Mouse (Mus musculus) testis, adult 2 months (tissue): ENCODE measurements around the gene Tmbim6. TPM values are rescaled to one million over a fixed set of nuclear protein-coding genes. Genes with fewer than 3 reads are reported as not detected.

Experiments used
- H3K27ac ChIP-seq: fragments of 200-500 bp; 2 replicates; pipeline ENCODE4 v1.5.1; 2012; ENCODE audit warnings: low read depth, low read length; ENCODE audit not compliant: control insufficient read depth, insufficient read depth
- H3K27me3 ChIP-seq: fragments of 200-500 bp; 2 replicates; pipeline ENCODE4 v1.6.1; 2012; ENCODE audit warnings: mild to moderate bottlenecking, low read length, moderate library complexity; ENCODE audit not compliant: control insufficient read depth, insufficient read depth
- H3K36me3 ChIP-seq: fragments of 200-500 bp; 2 replicates; pipeline ENCODE4 v1.6.1; 2012; ENCODE audit warnings: mild to moderate bottlenecking, low read length; ENCODE audit not compliant: control insufficient read depth, insufficient read depth
- H3K4me1 ChIP-seq: fragments of 200-500 bp; 2 replicates; pipeline ENCODE4 v1.6.1; 2012; ENCODE audit warnings: low read length; ENCODE audit not compliant: control insufficient read depth, insufficient read depth
- H3K4me3 ChIP-seq: fragments of 200-500 bp; 2 replicates; pipeline ENCODE4 v1.5.1; 2012; ENCODE audit warnings: low read depth, mild to moderate bottlenecking, low read length, moderate library complexity, mixed read lengths; ENCODE audit not compliant: control insufficient read depth
- CTCF ChIP-seq: fragments of 200-500 bp; IDR thresholded peaks from 2 replicates; pipeline ENCODE4 v1.5.1; 2012; ENCODE audit warnings: low read depth, mild to moderate bottlenecking, inconsistent platforms, low read length, moderate library complexity; ENCODE audit not compliant: control insufficient read depth, insufficient read depth, insufficient replicate concordance
- POLR2A ChIP-seq: fragments of 200-500 bp; IDR thresholded peaks from 2 replicates; pipeline ENCODE4 v1.6.1; 2012; ENCODE audit warnings: low read depth, mild to moderate bottlenecking, inconsistent platforms, low read length, moderate library complexity; ENCODE audit not compliant: control insufficient read depth
- polyA plus RNA-seq: library from polyadenylated mRNA; depleted of rRNA; stranded (reverse); fragments of >200 nt; gene quantifications from 2 replicates; pipeline ENCODE4 v1.2.3, GENCODE M21; 2012

The Tmbim6 gene
- polyA plus RNA-seq, 1 experiment: 786 TPM

GRCm38 (mm10) chr15:99411747-99412146 lies 19.1 kb downstream of the Tmbim6 start:
- peak overlapping the region; percentile 15; the same call in 1 of the 2 replicates for H3K4me3 ChIP-seq
- peaks cover 2% of the 10 kb centered on the region; the same call in 1 of the 2 replicates for H3K36me3 ChIP-seq
- H3K27me3 ChIP-seq: no peaks in the 10 kb centered on the region
- peaks cover 12% of the 10 kb centered on the region for H3K4me1 ChIP-seq
- no peak for TF ChIP-seq POLR2A
- TF ChIP-seq CTCF: no peak
- no peak overlapping the region for H3K27ac ChIP-seq

- TF ChIP-seq CTCF (peak; percentile 9; the same call in 1 of the 2 replicates), POLR2A (no peak)
- H3K36me3 ChIP-seq: no peaks in the 10 kb centered on the region
- peaks cover 18% of the 10 kb centered on the region for H3K4me1 ChIP-seq
- no peak overlapping the region for H3K27ac ChIP-seq
- H3K4me3 ChIP-seq: no peak overlapping the region
- H3K27me3 ChIP-seq: no peaks in the 10 kb centered on the region
Measured at GRCm38 (mm10) chr15:99415793-99416192, 23.1 kb downstream of the Tmbim6 start.

- no peaks in the 10 kb centered on the region for H3K27me3 ChIP-seq
- TF ChIP-seq CTCF (peak; percentile 99), POLR2A (no peak)
- H3K4me1 ChIP-seq: peaks cover 21% of the 10 kb centered on the region
- H3K36me3 ChIP-seq: no peaks in the 10 kb centered on the region
- peak overlapping the region; percentile 36 for H3K4me3 ChIP-seq
- no peak overlapping the region for H3K27ac ChIP-seq
Measured at GRCm38 (mm10) chr15:99416348-99416882, 23.7 kb downstream of the Tmbim6 start.

- Histone ChIP-seq H3K4me1 (peaks cover 20% of the 10 kb centered on the region), H3K27me3 (no peaks in the 10 kb centered on the region), H3K36me3 (no peaks in the 10 kb centered on the region), H3K4me3 (no peak overlapping the region), H3K27ac (no peak overlapping the region)
- no peak for TF ChIP-seq POLR2A
- no peak for TF ChIP-seq CTCF
Measured at GRCm38 (mm10) chr15:99416957-99417356, 24.3 kb downstream of the Tmbim6 start.

- no peak overlapping the region; the same call in 1 of the 2 replicates for H3K4me3 ChIP-seq
Measured at GRCm38 (mm10) chr15:99417692-99418271, 25.1 kb downstream of the Tmbim6 start.

GRCm38 (mm10) chr15:99420101-99420500 lies 27.4 kb downstream of the Tmbim6 start:
- H3K4me1 ChIP-seq: peaks cover 19% of the 10 kb centered on the region
- H3K4me3 ChIP-seq: peak overlapping the region; percentile 90; the same call in 1 of the 2 replicates
- H3K27ac ChIP-seq: no peak overlapping the region
- H3K27me3 ChIP-seq: no peaks in the 10 kb centered on the region
- TF ChIP-seq POLR2A (no peak), CTCF (no peak)
- no peaks in the 10 kb centered on the region for H3K36me3 ChIP-seq

More at GRCm38 (mm10) chr15:99417692-99418271, 25.1 kb downstream of the Tmbim6 start:
- H3K27me3 ChIP-seq: no peaks in the 10 kb centered on the region
- peaks cover 19% of the 10 kb centered on the region for H3K4me1 ChIP-seq
- no peaks in the 10 kb centered on the region for H3K36me3 ChIP-seq
- no peak overlapping the region for H3K27ac ChIP-seq
- TF ChIP-seq CTCF (no peak), POLR2A (no peak)

GRCm38 (mm10) chr15:99420521-99421014 lies 27.9 kb downstream of the Tmbim6 start:
- peak overlapping the region; percentile 76 for H3K27ac ChIP-seq
- TF ChIP-seq CTCF (no peak), POLR2A (no peak; the same call in 1 of the 2 replicates)
- peak overlapping the region; percentile 90 for H3K4me3 ChIP-seq
- no peaks in the 10 kb centered on the region for H3K36me3 ChIP-seq
- H3K27me3 ChIP-seq: no peaks in the 10 kb centered on the region
- H3K4me1 ChIP-seq: peaks cover 19% of the 10 kb centered on the region
